Mouse (Mus musculus) mouse embryonic stem cell (cell line): Measurements from ENCODE around the gene Unc13a.

Experiments used
- in situ Hi-C, 2 experiments: fragments of 300-500 bp; cut with MboI; formaldehyde crosslinking; loops; 1 replicate in 1 of 2; 3 replicates in 1 of 2; pipeline ENCODE4 v1.14.3; 2019 to 2020; ENCODE audit warnings: low sequenced_read_pairs in 2 of 2, low pct_unique_long_range_greater_than_20kb in 1 of 2, mixed read lengths in 1 of 2; ENCODE audit not compliant: unreplicated experiment in 1 of 2

Gene Unc13a

DNA sequence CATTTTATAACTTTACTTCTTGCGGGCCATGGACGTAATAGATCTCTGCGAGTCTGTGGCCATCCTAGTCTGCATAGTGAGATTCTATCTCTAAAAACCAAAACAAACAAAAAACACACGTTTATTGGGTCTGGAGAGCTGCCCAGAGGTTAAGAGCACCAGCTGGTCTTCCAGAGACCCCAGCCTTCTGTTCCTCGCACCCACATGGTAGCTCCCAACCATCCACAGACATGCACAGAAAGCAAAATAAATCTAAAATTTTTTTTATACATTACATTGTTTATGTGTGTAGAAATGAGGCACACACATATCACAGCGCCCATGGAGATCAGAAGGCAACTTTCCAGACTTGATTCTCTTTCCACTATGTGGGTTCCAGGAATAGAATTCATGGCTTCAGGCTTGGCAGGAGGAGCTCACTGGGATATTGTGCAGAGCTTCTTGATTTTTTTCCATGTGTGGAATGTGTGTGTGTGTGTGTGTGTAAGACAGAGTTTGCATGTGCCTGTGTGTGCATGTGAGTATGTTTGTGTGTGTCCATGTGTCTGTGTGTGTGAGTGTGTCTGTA lies 695 bp upstream of the Unc13a start:
- in situ Hi-C loops = no loop called here

DNA sequence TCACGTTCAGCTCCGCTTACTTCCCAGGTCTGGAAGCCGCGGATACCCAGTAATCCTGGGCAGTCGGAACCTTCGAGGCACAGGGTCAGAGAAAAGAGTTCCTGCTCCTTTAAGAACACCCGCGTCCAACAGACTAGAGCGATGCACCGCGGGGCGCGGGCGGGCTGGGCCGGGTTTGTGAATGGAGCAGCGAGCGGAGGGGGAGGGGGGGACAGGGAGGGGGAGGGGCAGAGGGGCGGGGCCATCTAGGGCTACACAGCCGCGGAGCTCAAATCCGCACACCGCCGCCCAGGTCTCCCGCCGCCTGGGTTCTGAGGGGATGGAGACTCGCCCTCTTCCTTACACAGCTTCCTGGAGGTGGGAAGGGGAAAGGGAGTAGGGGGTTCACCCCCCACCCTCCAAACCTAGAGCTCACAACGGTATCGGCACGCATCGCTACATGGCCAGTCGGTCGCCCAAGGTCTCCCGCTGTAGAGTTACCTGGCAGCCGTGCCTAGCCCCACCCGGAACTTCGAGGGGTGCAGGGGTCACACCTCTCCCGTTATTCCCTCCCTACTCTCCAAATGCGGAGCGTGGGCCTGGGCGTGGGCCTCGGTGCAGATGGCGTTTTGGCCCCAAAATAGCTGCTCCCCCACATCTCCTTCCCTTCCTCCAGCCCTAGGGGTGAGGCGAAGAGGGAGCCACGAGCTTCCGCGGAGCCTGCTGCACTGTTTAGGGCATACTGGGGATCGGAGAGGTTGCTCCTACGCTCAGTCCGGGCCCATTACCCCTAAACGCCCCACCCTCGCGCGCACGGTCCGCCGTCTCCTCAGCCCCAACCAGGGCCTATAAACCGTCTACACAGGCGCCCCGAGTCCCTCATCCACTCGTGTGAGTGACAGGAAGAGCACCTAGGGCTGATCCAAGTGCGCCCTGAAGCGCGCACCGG lies 672 bp downstream of the Unc13a start:
- in situ Hi-C loops = no loop called here

DNA sequence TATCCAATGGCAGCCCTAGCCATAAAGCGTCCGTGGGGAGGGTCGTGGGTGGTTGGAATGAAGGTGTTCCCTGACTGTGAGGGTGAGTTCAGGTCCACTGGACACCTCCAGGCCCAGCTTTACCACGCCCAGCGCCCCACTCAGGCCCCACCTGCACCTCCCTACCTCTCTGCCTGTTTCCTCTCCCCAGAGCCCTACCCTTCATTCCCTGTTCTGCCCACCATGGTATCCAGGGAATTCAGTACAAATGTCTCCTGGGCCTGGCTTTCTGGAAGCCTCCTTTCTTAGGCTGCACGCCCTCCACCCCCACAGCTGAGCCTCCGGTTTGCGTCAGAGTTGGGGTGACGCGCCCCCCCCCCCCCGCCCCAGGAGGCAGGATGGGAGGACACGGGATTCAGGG lies 1.4 kb downstream of the Unc13a start:
- in situ Hi-C loops = no loop called here

DNA sequence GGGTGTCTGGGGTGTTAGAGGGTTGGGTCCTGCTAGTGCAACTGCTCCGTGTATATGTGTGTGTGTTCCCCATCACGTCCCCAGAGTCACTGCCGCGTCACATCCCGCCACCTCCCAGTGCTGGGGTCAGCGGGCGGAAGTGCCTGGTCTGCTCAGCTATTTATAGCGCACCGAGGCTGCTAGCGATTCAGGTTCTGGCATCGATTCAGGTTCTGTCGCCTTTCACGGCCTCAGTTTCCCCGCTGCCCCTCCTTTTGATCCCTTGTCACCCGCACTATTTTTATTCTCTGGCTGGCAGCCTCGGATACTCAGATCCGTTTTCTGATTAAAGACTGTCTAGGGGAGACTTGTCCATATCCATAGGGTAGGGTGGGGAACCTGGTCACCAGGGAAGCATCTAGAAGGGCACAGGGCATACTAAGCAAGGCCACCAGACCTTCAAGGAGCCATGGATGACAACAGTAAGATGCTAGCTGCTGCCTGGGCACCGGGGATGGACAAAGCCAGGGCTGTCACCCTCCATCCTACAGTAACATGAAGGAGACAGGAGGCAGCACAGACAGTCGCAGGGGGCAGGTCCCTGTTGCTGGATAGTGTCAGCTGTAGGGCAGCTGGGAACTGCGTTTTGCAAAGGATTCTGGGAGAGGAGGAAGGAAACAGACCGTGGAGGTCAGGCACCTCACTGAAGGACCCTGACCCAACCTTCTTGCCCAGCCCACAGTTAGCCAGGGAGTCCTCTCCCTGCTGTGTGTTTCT lies 3.2 kb downstream of the Unc13a start:
- in situ Hi-C loops = no loop called here

GRCm38 (mm10) chr8:71667256-71667655 lies 4.3 kb downstream of the Unc13a start:
- in situ Hi-C loops = no loop called here

DNA sequence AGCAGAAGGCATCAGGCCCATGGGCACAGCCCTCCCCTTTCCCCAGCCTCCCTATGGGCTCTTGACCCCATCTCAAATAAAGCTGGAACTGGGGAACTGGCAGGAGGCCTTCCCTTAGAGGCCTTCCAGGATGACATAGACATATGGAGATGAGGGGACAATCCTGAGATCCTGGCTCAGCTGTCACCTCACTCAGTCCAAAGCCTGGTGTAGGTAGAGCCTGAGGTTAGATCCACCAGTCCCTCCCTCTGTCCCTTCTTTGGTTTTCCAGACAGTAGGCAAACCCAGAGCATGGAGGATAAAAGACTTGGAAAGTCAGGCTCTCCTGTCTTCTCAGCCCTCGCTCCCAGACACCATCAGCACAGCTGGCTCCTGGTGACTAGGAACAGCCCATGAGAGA lies 4.7 kb downstream of the Unc13a start:
- in situ Hi-C loops = no loop called here

DNA sequence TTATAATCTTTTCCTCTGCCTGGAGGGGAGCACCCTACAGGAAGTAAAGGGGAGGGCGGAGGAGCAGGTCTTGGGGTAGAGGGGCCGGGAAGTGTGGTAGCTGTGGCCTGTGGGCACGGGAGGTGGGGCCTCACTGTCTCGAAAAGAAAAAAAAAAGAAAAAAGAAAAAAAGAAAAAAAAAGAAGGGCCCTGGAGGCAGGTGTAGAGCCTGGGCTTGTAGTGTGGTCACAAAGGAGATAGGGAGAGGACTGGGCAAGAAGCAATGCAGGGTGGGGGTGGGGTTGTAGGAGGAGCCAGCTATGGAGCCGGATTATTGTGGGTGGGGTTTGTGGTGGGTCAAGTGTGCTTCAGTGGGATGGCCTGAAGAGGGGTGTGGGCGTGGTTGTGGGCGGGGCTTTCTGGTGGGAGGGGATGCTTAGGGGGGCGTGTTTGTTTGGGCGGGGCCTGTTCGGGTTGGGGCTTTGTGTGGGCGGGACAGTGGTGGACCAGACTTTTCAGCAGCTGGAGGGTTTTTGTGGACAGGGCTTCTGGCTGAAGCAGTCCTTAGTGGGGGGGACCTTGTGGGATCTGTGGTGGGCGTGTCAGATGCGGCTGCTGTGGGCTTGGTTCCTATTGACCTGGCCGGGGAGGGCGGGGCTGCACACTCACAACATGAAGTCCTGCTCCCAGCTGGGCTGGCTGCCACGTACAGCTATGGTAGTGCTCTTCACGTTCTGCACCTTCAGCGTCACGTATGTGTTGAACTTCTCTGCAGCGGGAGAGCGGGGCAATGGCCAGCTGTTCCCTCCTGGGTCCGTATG lies 6.0 kb downstream of the Unc13a start:
- in situ Hi-C loops = no loop called here

GRCm38 (mm10) chr8:71660325-71661120 lies 11.0 kb downstream of the Unc13a start:
- in situ Hi-C loops = no loop called here

DNA sequence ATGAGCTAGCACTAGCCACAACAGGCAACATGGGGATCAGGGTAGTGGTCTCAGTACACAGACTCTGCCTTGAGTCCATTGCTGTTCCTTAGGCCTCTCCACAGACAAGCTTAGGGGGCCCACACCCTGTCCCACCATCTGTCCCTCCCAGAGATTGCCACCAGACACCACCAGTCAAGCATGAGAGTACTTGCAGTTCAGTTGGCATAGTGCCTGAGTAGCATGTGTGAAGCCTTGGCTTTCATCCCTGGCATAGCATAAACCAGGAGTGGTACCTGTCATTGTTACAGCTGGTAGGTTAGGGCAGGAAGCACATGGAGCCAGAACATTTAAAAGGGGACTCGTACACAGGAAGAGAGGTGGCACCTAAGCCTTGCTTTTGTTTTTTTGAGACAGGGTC lies 11.8 kb downstream of the Unc13a start:
- in situ Hi-C loops = no loop called here

DNA sequence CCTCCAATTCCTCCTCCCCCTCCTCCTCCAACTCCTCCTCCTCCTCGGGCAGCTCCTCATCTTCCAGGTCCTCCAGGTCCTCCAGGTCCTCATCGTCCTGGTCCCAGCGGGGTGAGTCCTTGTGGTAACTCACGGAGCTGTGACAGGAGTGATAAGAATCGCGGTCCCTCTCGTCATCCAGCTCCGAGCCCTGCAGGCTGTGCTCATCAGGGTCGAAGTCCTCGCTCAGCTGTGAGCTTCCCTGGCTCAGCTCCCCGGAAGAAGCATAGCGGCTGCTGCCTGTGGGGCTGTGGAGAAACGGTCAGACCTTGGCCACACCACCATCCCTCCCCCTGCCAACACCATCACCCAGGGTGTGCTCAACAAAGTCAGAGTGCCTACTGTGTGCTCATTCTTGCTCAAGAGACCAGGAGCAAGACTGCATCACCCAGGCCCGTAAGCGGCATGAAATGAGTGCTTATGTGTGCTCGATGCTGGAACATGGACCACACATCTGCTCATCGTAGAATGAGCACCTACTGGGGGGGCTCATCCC lies 13.0 kb downstream of the Unc13a start:
- in situ Hi-C loops = no loop called here

DNA sequence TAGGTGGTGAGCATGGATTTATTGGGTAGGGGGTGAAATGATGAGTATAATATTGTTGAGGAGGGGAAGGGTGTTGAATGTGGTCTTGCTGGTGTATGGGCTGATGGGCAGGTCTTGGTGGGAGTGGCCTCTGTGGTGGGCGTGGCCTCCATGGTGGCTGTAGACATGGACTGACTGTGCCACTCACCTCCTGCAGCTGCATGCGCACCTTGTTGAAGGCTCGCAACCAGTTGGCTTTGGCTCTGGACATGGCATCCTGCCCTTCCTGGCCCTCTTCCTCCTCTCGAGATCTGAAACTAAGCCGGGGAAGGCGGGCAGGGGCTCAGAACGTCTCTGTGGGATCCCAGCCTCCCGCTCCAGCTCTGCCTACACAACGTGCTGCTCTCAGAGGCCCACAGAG lies 13.7 kb downstream of the Unc13a start:
- in situ Hi-C loops = no loop called here

GRCm38 (mm10) chr8:71654600-71654999 lies 17.0 kb downstream of the Unc13a start:
- in situ Hi-C loops = no loop called here

- in situ Hi-C loops = no loop called here
Observed at GRCm38 (mm10) chr8:71645510-71645909, 26.0 kb downstream of the Unc13a start.

DNA sequence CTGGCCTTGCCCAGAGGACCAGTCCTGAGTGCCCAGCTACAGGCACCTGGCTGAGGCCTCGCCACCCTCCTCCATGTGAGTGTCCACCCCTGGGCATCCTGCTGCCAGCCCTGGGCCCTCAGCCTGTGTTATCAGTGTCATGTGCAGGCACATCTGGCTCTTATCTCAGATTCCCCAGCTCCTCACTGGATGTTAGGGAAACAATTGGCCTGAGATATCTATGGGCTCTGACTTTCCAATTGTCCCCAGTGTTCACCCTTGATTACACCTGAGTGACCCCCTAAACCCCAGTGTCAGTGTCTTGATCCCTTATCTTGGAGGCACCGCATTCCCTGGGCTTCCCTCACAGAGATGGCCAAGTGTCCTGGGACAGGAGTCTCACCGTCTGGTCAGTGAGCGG lies 32.2 kb downstream of the Unc13a start:
- in situ Hi-C loops = loop anchor here in 1 of 2 experiments (10.0 kb wide), 1 partner anchor 75 kb away; the partner anchor contains the start of genes Nxnl1 and Slc27a1

GRCm38 (mm10) chr8:71638321-71638720 lies 33.2 kb downstream of the Unc13a start:
- in situ Hi-C loops = loop anchor here in 1 of 2 experiments (10.0 kb wide), 1 partner anchor 74 kb away; the partner anchor contains the start of genes Nxnl1 and Slc27a1

DNA sequence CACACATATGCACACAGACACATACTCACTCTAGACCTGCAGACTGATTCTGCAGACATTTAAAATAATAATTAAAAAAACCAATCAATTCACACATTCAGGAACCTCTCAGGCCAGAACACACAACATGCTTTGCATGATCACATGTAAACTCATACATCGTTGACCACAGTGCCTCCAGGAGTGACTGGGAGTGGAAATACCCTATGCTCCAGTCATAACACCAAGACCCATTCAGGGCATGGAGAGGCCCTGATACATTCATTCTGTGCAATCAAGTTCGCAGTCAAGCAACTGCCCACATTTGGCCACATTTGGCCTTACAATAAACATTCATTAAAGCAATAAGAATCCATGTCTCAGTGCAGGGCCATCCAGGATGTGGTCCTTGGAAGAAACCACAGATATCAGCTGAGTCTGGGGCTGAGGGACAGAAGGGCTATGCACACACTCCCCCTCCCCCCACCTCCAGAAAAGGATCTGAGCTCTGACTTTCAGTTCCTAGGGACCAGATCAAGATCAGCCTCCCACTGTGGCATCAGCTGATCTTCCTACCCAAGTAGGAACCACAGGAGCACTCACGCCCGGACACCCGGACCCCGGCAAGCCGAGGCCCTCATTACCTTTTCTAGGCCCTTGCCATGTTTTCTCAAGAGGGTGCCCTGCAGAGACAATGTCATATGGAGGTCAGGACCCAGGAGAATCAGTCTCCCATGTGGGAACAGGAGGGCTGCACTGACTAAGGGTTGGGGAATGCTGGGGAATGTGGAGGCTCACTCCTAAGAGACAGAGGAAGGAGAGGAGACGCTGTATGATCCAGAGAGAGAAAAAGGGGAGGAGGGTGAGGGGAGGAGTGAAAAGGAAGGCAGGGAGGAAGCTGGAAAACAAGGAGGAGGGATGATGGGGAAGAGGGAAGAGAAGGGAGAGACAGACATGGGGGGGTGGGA lies 34.1 kb downstream of the Unc13a start:
- in situ Hi-C loops = loop anchor here in 1 of 2 experiments (10.0 kb wide), 1 partner anchor 73 kb away; the partner anchor contains the start of genes Nxnl1 and Slc27a1
